Mouse (Mus musculus) small intestine, adult 2 months (tissue): ENCODE results near the gene Slc24a3. TPM values are rescaled to one million over a fixed set of nuclear protein-coding genes. Genes with fewer than 3 reads are reported as not detected.

Experiments used
- H3K27ac ChIP-seq: fragments of 200-500 bp; 2 replicates; pipeline ENCODE4 v1.5.1; 2012; ENCODE audit warnings: low read depth, low read length, control low read depth, inconsistent platforms; ENCODE audit not compliant: insufficient read depth
- H3K27me3 ChIP-seq: fragments of 200-500 bp; 2 replicates; pipeline ENCODE4 v1.6.1; 2012; ENCODE audit warnings: mild to moderate bottlenecking, moderate library complexity, low read length, inconsistent platforms; ENCODE audit not compliant: control insufficient read depth, insufficient read depth
- H3K36me3 ChIP-seq: fragments of 200-500 bp; 2 replicates; pipeline ENCODE4 v1.6.1; 2012; ENCODE audit warnings: mild to moderate bottlenecking, low read length, control low read depth, inconsistent platforms; ENCODE audit not compliant: control insufficient read depth, insufficient read depth
- H3K4me1 ChIP-seq: fragments of 200-500 bp; 2 replicates; pipeline ENCODE4 v1.6.1; 2012; ENCODE audit warnings: low read length, inconsistent platforms, mixed read lengths; ENCODE audit not compliant: control insufficient read depth, insufficient read depth, insufficient read length
- H3K4me3 ChIP-seq: fragments of 200-500 bp; 2 replicates; pipeline ENCODE4 v1.5.1; 2012; ENCODE audit warnings: low read depth, mild to moderate bottlenecking, control low read depth, inconsistent platforms, low read length, moderate library complexity
- CTCF ChIP-seq: fragments of 200-500 bp; IDR thresholded peaks from 2 replicates; pipeline ENCODE4 v1.5.1; 2012; ENCODE audit warnings: low read depth, mild to moderate bottlenecking, control low read depth, inconsistent platforms, low read length, moderate library complexity, mixed read lengths; ENCODE audit not compliant: insufficient replicate concordance, insufficient read length; ENCODE audit errors: extremely low read depth
- POLR2A ChIP-seq: fragments of 200-500 bp; IDR thresholded peaks from 2 replicates; pipeline ENCODE4 v1.6.1; 2012; ENCODE audit warnings: low read depth, mild to moderate bottlenecking, control low read depth, inconsistent platforms, low read length, moderate library complexity
- WGBS: fragments of 180-500 bp; shearing (Covaris S2); methylation state at CpG from one replicate; pipeline ENCODE4 v1.1.7; 2018; 5-methylcytosine and 5-hydroxymethylcytosine counted together
- polyA plus RNA-seq: library from polyadenylated mRNA; depleted of rRNA; stranded (reverse); fragments of >200 nt; gene quantifications from 2 replicates; pipeline ENCODE4 v1.2.3, GENCODE M21; 2012

Slc24a3 gene
- polyA plus RNA-seq, 1 experiment, result 6.1 TPM

- Histone ChIP-seq H3K27me3 (no peaks in the 10 kb centered on the region), H3K27ac (no peak overlapping the region), H3K36me3 (no peaks in the 10 kb centered on the region), H3K4me1 (no peaks in the 10 kb centered on the region), H3K4me3 (no peak overlapping the region)
- WGBS, result 37% methylated on average over 3 of the region's 3 CpGs
- TF ChIP-seq CTCF, result no peak
- no peak for TF ChIP-seq POLR2A
Measured at GRCm38 (mm10) chr2:145593649-145594347, 426.2 kb downstream of the Slc24a3 start.

GRCm38 (mm10) chr2:145597866-145598265 is 430.3 kb downstream of the Slc24a3 start:
- no peaks in the 10 kb centered on the region for H3K27me3 ChIP-seq
- H3K27ac ChIP-seq, result no peak overlapping the region
- no peak for TF ChIP-seq POLR2A
- no peak for TF ChIP-seq CTCF
- H3K4me1 ChIP-seq, result no peaks in the 10 kb centered on the region
- H3K4me3 ChIP-seq, result no peak overlapping the region
- 46% methylated on average over 5 of the region's 5 CpGs for WGBS
- H3K36me3 ChIP-seq, result no peaks in the 10 kb centered on the region

GRCm38 (mm10) chr2:145607844-145608243 is 440.3 kb downstream of the Slc24a3 start:
- TF ChIP-seq POLR2A (no peak), CTCF (no peak)
- 66% methylated on average over 5 of the region's 5 CpGs for WGBS

GRCm38 (mm10) chr2:145610796-145611705 is 443.5 kb downstream of the Slc24a3 start:
- 46% methylated on average over 15 of the region's 15 CpGs for WGBS
- TF ChIP-seq POLR2A, result no peak
- peak; percentile 66; the same call in 1 of the 2 replicates for TF ChIP-seq CTCF

More at GRCm38 (mm10) chr2:145607844-145608243, 440.3 kb downstream of the Slc24a3 start:
- Histone ChIP-seq H3K36me3 (no peaks in the 10 kb centered on the region), H3K4me1 (0 out of 2 replicates have a peak, but pooled peaks cover 3% of the 10 kb centered on the region), H3K27me3 (no peaks in the 10 kb centered on the region), H3K4me3 (no peak overlapping the region), H3K27ac (no peak overlapping the region)

GRCm38 (mm10) chr2:145612937-145613336 is 445.4 kb downstream of the Slc24a3 start:
- 60% methylated on average over 8 of the region's 8 CpGs for WGBS
- no peak overlapping the region for H3K27ac ChIP-seq
- no peak overlapping the region for H3K4me3 ChIP-seq
- 0 out of 2 replicates have a peak, but pooled peaks cover 3% of the 10 kb centered on the region for H3K4me1 ChIP-seq
- no peaks in the 10 kb centered on the region for H3K27me3 ChIP-seq
- no peaks in the 10 kb centered on the region for H3K36me3 ChIP-seq
- TF ChIP-seq CTCF, result peak; percentile 19; the same call in 1 of the 2 replicates
- no peak for TF ChIP-seq POLR2A

More at GRCm38 (mm10) chr2:145610796-145611705, 443.5 kb downstream of the Slc24a3 start:
- Histone ChIP-seq H3K36me3 (no peaks in the 10 kb centered on the region), H3K4me1 (0 out of 2 replicates have a peak, but pooled peaks cover 3% of the 10 kb centered on the region), H3K4me3 (no peak overlapping the region), H3K27me3 (no peaks in the 10 kb centered on the region), H3K27ac (no peak overlapping the region)

- TF ChIP-seq CTCF (no peak), POLR2A (no peak)
- Histone ChIP-seq H3K27me3 (no peaks in the 10 kb centered on the region), H3K4me1 (0 out of 2 replicates have a peak, but pooled peaks cover 3% of the 10 kb centered on the region), H3K4me3 (no peak overlapping the region), H3K36me3 (no peaks in the 10 kb centered on the region), H3K27ac (no peak overlapping the region)
- 89% methylated on average over 8 of the region's 8 CpGs for WGBS
Measured at GRCm38 (mm10) chr2:145613705-145614104, 446.2 kb downstream of the Slc24a3 start.

- H3K27ac ChIP-seq, result no peak overlapping the region
- TF ChIP-seq POLR2A (no peak), CTCF (no peak)
- H3K27me3 ChIP-seq, result no peaks in the 10 kb centered on the region
- no peaks in the 10 kb centered on the region for H3K4me1 ChIP-seq
- WGBS, result 87% methylated on average over 4 of the region's 4 CpGs
- no peak overlapping the region for H3K4me3 ChIP-seq
- no peaks in the 10 kb centered on the region for H3K36me3 ChIP-seq
Measured at GRCm38 (mm10) chr2:145619688-145620087, 452.1 kb downstream of the Slc24a3 start.
